Mouse (Mus musculus): ENCODE measurements around the gene Lce1h.

Gene Lce1h

GRCm38 (mm10) chr3:92764965-92765364 is at the start of gene Lce1h:
Gene Lce1h (minus strand): TSS chr3:92765065.
- no peak for DNase-seq (ENCODE audit: low read depth, low spot score)

- DNase-seq (ENCODE audit: low read depth, low spot score): no peak
Measured at GRCm38 (mm10) chr3:92807791-92808190, 42.9 kb upstream of the Lce1h start, which contains the start of gene Lce1k. Gene Lce1k (minus strand): TSS chr3:92807891.

GRCm38 (mm10) chr3:92790414-92790813 is 25.5 kb upstream of the Lce1h start, which contains the start of gene Lce1j:
Gene Lce1j (minus strand): TSS chr3:92790514.
- no peak for DNase-seq (ENCODE audit: low read depth, low spot score)

- no peak for DNase-seq (ENCODE audit: low read depth, low spot score)
Measured at GRCm38 (mm10) chr3:92778799-92779198, 13.9 kb upstream of the Lce1h start, which contains the start of gene Lce1i. Gene Lce1i (minus strand): TSS chr3:92778899.

DNA sequence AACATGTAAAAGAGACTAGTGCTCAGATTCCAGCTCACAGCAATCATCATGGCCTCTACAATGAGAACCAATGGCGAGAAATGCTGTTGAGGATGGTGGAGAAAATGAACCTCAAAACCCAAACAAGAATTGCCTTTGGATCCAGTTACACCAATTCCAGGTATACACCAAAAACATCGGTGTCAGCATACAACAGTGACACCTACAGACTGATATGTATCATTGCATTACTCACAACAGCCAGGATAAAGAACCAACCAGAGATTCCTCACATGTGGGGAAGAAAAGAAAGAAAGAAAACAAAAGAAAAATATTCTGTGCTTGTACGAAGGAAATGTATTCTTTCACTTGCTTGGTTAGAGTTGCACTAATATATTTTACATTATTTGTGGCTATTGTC is 6.7 kb upstream of the Lce1h start:
- DNase-seq (ENCODE audit: low read depth, low spot score): no peak

DNA sequence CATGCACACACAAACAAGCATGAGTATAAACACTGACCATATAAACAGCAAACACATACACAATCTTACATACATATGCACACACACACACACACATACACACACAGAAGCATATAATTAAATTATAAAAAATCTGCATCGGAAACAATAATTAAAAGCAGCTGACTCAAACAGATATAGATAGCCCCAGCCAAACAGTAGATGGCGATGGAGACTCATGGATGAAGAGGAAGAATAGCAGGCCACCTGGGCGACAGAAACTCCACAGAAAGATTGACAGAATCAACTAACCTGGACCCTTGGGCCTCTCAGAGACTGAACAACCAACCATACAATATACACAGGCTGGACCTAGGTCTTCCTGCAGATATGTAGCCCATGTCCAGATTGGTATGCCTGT is 11.7 kb downstream of the Lce1h start:
- DNase-seq (ENCODE audit: low read depth, low spot score): no peak

DNA sequence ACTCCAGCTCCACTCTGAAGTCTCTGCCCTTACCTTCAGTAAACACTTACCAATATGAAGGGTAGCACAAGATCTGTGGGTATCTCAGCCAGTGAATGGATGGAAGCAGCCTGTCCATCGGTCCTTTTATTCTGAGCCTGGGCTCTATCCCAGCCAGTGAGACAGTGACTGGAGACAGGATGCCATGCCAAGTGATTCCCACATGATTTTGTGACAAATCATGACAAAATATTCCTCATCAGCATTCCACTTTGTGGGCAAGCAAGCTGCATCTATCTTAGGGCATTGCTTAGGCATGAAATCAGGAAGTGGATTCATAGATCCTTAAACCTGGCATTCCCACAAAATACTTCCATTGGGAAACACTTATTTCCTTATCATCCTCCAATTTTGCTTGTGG is 12.6 kb downstream of the Lce1h start, which contains the start of gene Lce1g:
Gene Lce1g (minus strand): TSS at position 101 of the 400 bp plus-strand sequence.
- DNase-seq (ENCODE audit: low read depth, low spot score): no peak

DNA sequence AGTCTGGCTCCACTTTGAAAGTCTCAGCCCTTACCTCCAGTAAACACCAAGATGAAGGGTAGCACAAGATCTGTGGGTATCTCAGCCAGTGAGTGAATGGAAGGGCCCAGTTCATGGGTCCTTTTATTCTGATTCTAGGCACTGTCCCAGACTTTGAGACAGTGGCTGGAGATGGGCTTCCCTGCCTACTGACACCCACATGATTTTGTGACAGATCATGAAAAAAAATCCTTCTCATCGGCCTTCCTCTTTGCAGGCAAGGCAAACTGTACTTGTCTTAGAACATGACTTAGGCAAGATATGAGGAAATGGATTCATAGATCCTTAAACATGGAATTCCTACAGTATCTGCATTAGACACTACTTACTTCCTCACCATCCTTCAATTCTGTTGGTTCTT is 25.9 kb downstream of the Lce1h start, which contains the start of gene Gm38119:
Gene Gm38119 (minus strand): TSS at position 101 of the 400 bp plus-strand sequence.
- no peak for DNase-seq (ENCODE audit: low read depth, low spot score)

- no peak for DNase-seq (ENCODE audit: low read depth, low spot score)
Measured at GRCm38 (mm10) chr3:92722631-92723030, 42.2 kb downstream of the Lce1h start.

GRCm38 (mm10) chr3:92720250-92720649 is 44.6 kb downstream of the Lce1h start, which contains the start of gene Lce1f:
Gene Lce1f (minus strand): TSS chr3:92720350.
- no peak for DNase-seq (ENCODE audit: low read depth, low spot score)

- DNase-seq (ENCODE audit: low read depth, low spot score): no peak
Measured at GRCm38 (mm10) chr3:92715122-92715521, 49.7 kb downstream of the Lce1h start.
